Mouse (Mus musculus) adrenal gland, postnatal 14 days (tissue): ENCODE results near the gene Tdp1. TPM values are rescaled to one million over a fixed set of nuclear protein-coding genes. Genes with fewer than 3 reads are reported as not detected.

ENCODE experiments used
- DNase-seq: peaks from one replicate; pipeline ENCODE4 v3.0.0; 2021; ENCODE audit warnings: mixed read lengths
- microRNA-seq, 2 experiments: library from miRNA; unstranded; fragments of <30 nt; microRNA quantifications; one replicate each; pipeline ENCODE4 v1.2.0; 2021
- total RNA-seq: library from RNA; stranded (reverse); gene quantifications from 2 replicates; pipeline ENCODE4 v1.2.3, GENCODE M21; 2021

Tdp1 gene
- total RNA-seq, 1 experiment from 2014 or later, result 16.5 TPM

GRCm38 (mm10) chr12:100000381-100000780 is 116.1 kb downstream of the Tdp1 start:
- no peak for DNase-seq

GRCm38 (mm10) chr12:100001246-100001645 is 116.9 kb downstream of the Tdp1 start:
- DNase-seq, result no peak

- DNase-seq, result no peak
Observed at GRCm38 (mm10) chr12:100001910-100002309, 117.6 kb downstream of the Tdp1 start.

- DNase-seq, result no peak
Observed at GRCm38 (mm10) chr12:100002914-100003587, 118.7 kb downstream of the Tdp1 start.

Small RNAs within 50 kb of the gene (microRNA-seq; reads per million reads assigned to microRNA genes)
- 0 reads per million in 2 experiments for gene Gm23291

Other genes with a start within 250 kb of the Tdp1 start
- 0.96 and 1.1 TPM in 2 replicates for gene Efcab11, start 78 bp upstream of the Tdp1 start, total RNA-seq
- gene Kcnk13, start 80.0 kb downstream of the Tdp1 start, total RNA-seq, result 1.0 TPM in 2 replicates
- gene Psmc1, start 225.6 kb downstream of the Tdp1 start, total RNA-seq, result 198 and 214 TPM in 2 replicates